Mouse (Mus musculus) layer of hippocampus, postnatal 10 days (tissue): ENCODE results near the gene Olfr45. TPM values are rescaled to one million over a fixed set of nuclear protein-coding genes. Genes with fewer than 3 reads are reported as not detected.
"Not testable (repeated sequence)": the region's sequence is repeated elsewhere in the genome, so short reads cannot be mapped to it uniquely, and the experiment has no call there.

Experiments
- DNase-seq, 2 experiments: peaks; one replicate each; pipeline ENCODE4 v3.0.0; 2021; ENCODE audit warnings: low spot score in 2 of 2
- long read RNA-seq: library from polyadenylated mRNA; stranded (forward); transcript quantifications from one replicate; pipeline ENCODE4 v2.0.0, GENCODE M21; 2023
- total RNA-seq, 2 experiments: library from RNA; stranded (reverse); gene quantifications; 2 replicates each; pipeline ENCODE4 v1.2.3; 2021

The Olfr45 gene
- total RNA-seq = under 1 TPM in 1 of 2 experiments, not detected in 1; 0.11 TPM
- long read RNA-seq = 0 reads

GRCm38 (mm10) chr7:140681651-140682050 lies at the start of gene Olfr45:
Gene Olfr45 (plus strand): TSS chr7:140681951.
- no peak for DNase-seq

- DNase-seq = no peak
Measured at GRCm38 (mm10) chr7:140646152-140646551, 35.6 kb upstream of the Olfr45 start, which contains the start of gene Olfr53. Gene Olfr53 (plus strand): TSS chr7:140646452.

- no peak for DNase-seq
Measured at GRCm38 (mm10) chr7:140659630-140660029, 22.1 kb upstream of the Olfr45 start, which contains the start of gene Olfr539. Gene Olfr539 (plus strand): TSS chr7:140659930.

- not testable (repeated sequence) for DNase-seq
Measured at GRCm38 (mm10) chr7:140670693-140671092, 11.1 kb upstream of the Olfr45 start.

GRCm38 (mm10) chr7:140675863-140676262 lies 5.9 kb upstream of the Olfr45 start:
- no peak for DNase-seq

- DNase-seq = not testable (repeated sequence)
Measured at GRCm38 (mm10) chr7:140679591-140679990, 2.2 kb upstream of the Olfr45 start.

- no peak for DNase-seq
Measured at GRCm38 (mm10) chr7:140696967-140697366, 15.2 kb downstream of the Olfr45 start, which contains the start of gene Olfr541. Gene Olfr541 (plus strand): TSS chr7:140697267.

- DNase-seq = no peak
Measured at GRCm38 (mm10) chr7:140706348-140706747, 24.6 kb downstream of the Olfr45 start.

- DNase-seq = no peak
Measured at GRCm38 (mm10) chr7:140707536-140708284, 26.0 kb downstream of the Olfr45 start.

GRCm38 (mm10) chr7:140717155-140718055 lies 35.7 kb downstream of the Olfr45 start:
- no peak for DNase-seq

- no peak for DNase-seq
Measured at GRCm38 (mm10) chr7:140721095-140721494, 39.3 kb downstream of the Olfr45 start.

GRCm38 (mm10) chr7:140725558-140725957 lies 43.8 kb downstream of the Olfr45 start:
- DNase-seq = no peak

GRCm38 (mm10) chr7:140733162-140733561 lies 51.4 kb downstream of the Olfr45 start:
- no peak for DNase-seq

Other genes starting within 250 kb of the Olfr45 start
- gene Olfr533, start 218.6 kb upstream of the Olfr45 start, total RNA-seq = not detected
- gene Olfr535, start 197.7 kb upstream of the Olfr45 start, total RNA-seq = not detected
- not detected for gene Olfr536, start 174.6 kb upstream of the Olfr45 start, total RNA-seq
- not detected for gene Olfr538, start 114.1 kb upstream of the Olfr45 start, total RNA-seq
- gene Olfr46, start 80.7 kb upstream of the Olfr45 start, total RNA-seq = under 1 TPM; 0.09 to 0.18 TPM
- gene Olfr61, start 53.0 kb upstream of the Olfr45 start, total RNA-seq = not detected
- gene Olfr53, start 35.5 kb upstream of the Olfr45 start, total RNA-seq = not detected
- under 1 TPM; 0.09 to 0.14 TPM for gene Olfr539, start 22.0 kb upstream of the Olfr45 start, total RNA-seq
- not detected for gene Olfr541, start 15.3 kb downstream of the Olfr45 start, total RNA-seq
- not detected for gene Cyp2e1, start 81.8 kb downstream of the Olfr45 start, total RNA-seq
- not detected for gene Syce1, start 105.9 kb downstream of the Olfr45 start, total RNA-seq
- 1 to 10 TPM; 8.5 to 9.3 TPM for gene Zfp941, start 140.2 kb downstream of the Olfr45 start, total RNA-seq
- 1 to 10 TPM in 1 of 2 experiments, not detected in 1; 1.2 TPM for gene Urah, start 153.1 kb downstream of the Olfr45 start, total RNA-seq
- not detected for gene Scgb1c1, start 163.6 kb downstream of the Olfr45 start, total RNA-seq
- gene Odf3, start 165.9 kb downstream of the Olfr45 start, total RNA-seq = not detected
- under 1 TPM; 0.40 to 0.73 TPM for gene Gm45785, start 174.4 kb downstream of the Olfr45 start, total RNA-seq
- 100 to 1,000 TPM in 1 of 2 experiments, 10 to 100 TPM in 1; 91.1 to 106 TPM for gene Ric8a, start 175.0 kb downstream of the Olfr45 start, total RNA-seq
- 10 to 100 TPM; 27.2 to 28.1 TPM for gene Bet1l, start 175.6 kb downstream of the Olfr45 start, total RNA-seq
- gene Psmd13, start 200.0 kb downstream of the Olfr45 start, total RNA-seq = 100 to 1,000 TPM; 151 to 155 TPM
- 10 to 100 TPM; 46.0 to 48.6 TPM for gene Sirt3, start 200.4 kb downstream of the Olfr45 start, total RNA-seq
- not detected for gene Cox8b, start 218.5 kb downstream of the Olfr45 start, total RNA-seq
- under 1 TPM; 0.27 to 0.53 TPM for gene Nlrp6, start 239.0 kb downstream of the Olfr45 start, total RNA-seq